Mouse (Mus musculus): ENCODE measurements around the gene Sirt5. TPM values are rescaled to one million over a fixed set of nuclear protein-coding genes. Genes with fewer than 3 reads are reported as not detected.
A peak's percentile ranks its signal among the peaks of the same experiment; 100 is the strongest.

Sirt5 gene
- polyA plus RNA-seq, 1 experiment from 2014 or later, result 33.2 TPM

DNA sequence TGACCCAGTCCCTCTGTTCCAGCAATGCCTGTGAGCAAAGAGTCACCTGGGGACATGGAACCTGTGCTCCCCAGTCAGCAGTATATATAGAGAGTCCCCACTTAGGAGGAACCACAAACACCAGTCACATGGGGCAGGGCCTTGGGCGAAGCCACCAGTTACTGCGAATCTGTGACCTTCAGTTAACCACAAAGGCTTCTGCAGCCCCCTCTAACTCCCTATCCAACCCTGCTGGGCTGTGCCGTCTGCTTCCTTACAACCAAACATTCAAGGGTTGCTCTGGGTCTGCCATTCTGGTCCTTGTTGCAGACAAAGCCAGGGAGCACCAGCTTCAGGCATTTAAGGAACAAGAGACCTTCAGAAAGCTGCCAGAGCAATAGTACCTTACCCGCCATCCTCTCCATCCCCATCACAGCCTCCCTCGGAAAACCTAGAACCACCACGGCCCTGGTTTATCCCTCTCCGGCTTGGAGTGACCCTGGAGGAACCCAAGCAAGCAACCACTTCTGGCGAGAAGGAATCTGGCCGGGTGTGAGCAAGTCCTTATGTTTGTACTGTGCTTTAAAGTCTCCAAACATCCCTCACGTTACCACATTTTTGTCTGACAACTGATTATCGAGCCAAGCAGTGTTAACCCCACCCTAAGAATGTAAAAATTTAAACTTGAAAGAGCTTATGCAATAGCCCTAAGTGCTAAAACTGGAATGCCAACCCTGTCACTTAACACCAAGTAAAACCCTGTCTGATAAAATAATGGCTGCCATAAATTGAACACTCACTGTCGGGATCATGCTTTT, 28.7 kb upstream of the Sirt5 start:
- DNase-seq (ENCODE audit: low spot score), result peak; percentile 6
- H3K9ac ChIP-seq (replicated peaks; ENCODE audit: low read length), result no peak overlapping the region
- WGBS, result 79% methylated on average over 12 of the region's 12 CpGs

DNA sequence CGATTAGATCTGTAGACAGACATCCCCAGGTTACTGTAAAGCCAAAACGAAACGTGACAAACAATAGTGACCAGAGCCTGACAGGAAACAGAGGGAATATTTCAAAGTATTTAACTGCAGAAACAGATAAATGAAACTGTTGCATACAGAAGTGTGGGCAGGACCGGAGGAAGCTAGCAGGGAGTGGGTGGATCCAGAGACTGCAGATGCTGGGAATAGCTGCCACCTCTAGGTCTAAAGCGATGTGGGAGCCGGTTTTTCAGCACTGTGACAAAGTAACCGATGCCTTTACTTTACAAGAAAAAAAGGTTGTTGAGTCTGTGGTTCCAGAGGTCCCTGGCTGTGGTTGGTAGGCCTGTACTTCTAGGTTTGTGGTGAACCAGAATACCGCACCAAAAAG, 27.3 kb upstream of the Sirt5 start:
- no peaks in the 10 kb centered on the region for H3K36me3 ChIP-seq (replicated peaks; ENCODE audit: control insufficient read depth, insufficient read depth, low read depth, low read length)
- H3K27ac ChIP-seq (replicated peaks; ENCODE audit: low read depth, low read length), result no peak overlapping the region
- ATAC-seq (replicated peaks; ENCODE audit: insufficient number of reproducible peaks, low FRiP score, low TSS enrichment, low read depth) (no peak), DNase-seq (ENCODE audit: low spot score) (no peak)
- H3K9ac ChIP-seq (replicated peaks; ENCODE audit: low read length), result no peak overlapping the region
- H3K27me3 ChIP-seq (ENCODE audit: control insufficient read depth, insufficient read depth, low read length), result no peaks in the 10 kb centered on the region
- H3K4me3 ChIP-seq (ENCODE audit: low read depth, low read length), result no peak overlapping the region
- no peak overlapping the region for H3K4me2 ChIP-seq (ENCODE audit: low read depth, low read length)
- no peaks in the 10 kb centered on the region for H3K4me1 ChIP-seq (ENCODE audit: control insufficient read depth, insufficient read depth, low read length)
- 86% methylated on average over 8 of the region's 8 CpGs for WGBS
- H3K9me3 ChIP-seq (replicated peaks; ENCODE audit: control insufficient read depth, low read length), result no peaks in the 10 kb centered on the region

More for the DNA sequence above, 28.7 kb upstream of the Sirt5 start:
- Histone ChIP-seq H3K27me3 (ENCODE audit: control insufficient read depth, insufficient read depth, low read length) (no peaks in the 10 kb centered on the region), H3K27ac (replicated peaks; ENCODE audit: low read depth, low read length) (no peak overlapping the region), H3K4me3 (ENCODE audit: low read depth, low read length) (no peak overlapping the region), H3K9me3 (replicated peaks; ENCODE audit: control insufficient read depth, low read length) (no peaks in the 10 kb centered on the region), H3K4me1 (ENCODE audit: control insufficient read depth, insufficient read depth, low read length) (no peaks in the 10 kb centered on the region), H3K36me3 (replicated peaks; ENCODE audit: control insufficient read depth, insufficient read depth, low read depth, low read length) (no peaks in the 10 kb centered on the region), H3K4me2 (ENCODE audit: low read depth, low read length) (no peak overlapping the region)
- ATAC-seq (replicated peaks; ENCODE audit: insufficient number of reproducible peaks, low FRiP score, low TSS enrichment, low read depth), result no peak

- Histone ChIP-seq H3K36me3 (replicated peaks; ENCODE audit: control insufficient read depth, insufficient read depth, low read depth, low read length) (no peaks in the 10 kb centered on the region), H3K4me2 (ENCODE audit: low read depth, low read length) (no peak overlapping the region), H3K4me1 (ENCODE audit: control insufficient read depth, insufficient read depth, low read length) (no peaks in the 10 kb centered on the region), H3K9ac (replicated peaks; ENCODE audit: low read length) (no peak overlapping the region), H3K27ac (replicated peaks; ENCODE audit: low read depth, low read length) (no peak overlapping the region), H3K9me3 (replicated peaks; ENCODE audit: control insufficient read depth, low read length) (no peaks in the 10 kb centered on the region), H3K27me3 (ENCODE audit: control insufficient read depth, insufficient read depth, low read length) (no peaks in the 10 kb centered on the region), H3K4me3 (ENCODE audit: low read depth, low read length) (no peak overlapping the region)
- ATAC-seq (replicated peaks; ENCODE audit: insufficient number of reproducible peaks, low FRiP score, low TSS enrichment, low read depth) (no peak), DNase-seq (ENCODE audit: low spot score) (no peak)
- WGBS, result 58% methylated on average over 4 of the region's 4 CpGs
Measured at GRCm38 (mm10) chr13:43338632-43339031, 26.7 kb upstream of the Sirt5 start.

DNA sequence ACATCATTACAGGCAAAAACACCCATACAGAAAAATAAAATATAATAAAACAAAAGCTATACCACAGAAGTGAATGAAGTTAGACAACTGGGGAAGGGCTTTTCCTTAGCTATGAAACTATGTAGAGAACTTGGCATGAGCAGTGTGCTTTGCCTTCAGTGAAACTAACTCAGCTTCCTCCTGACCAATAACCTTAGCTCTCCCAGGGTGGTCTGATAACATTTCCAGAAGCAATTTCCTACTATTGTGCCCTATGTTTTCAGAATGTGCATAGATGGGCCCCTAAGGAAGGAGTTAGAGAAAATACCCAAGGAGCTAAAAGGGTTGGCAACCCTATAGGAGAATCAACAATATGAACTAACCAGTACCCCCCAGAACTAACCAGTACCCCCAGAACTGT, 18.5 kb upstream of the Sirt5 start:
- ATAC-seq (replicated peaks; ENCODE audit: insufficient number of reproducible peaks, low FRiP score, low TSS enrichment, low read depth) (no peak), DNase-seq (ENCODE audit: low spot score) (no peak)
- Histone ChIP-seq H3K36me3 (replicated peaks; ENCODE audit: control insufficient read depth, insufficient read depth, low read depth, low read length) (no peaks in the 10 kb centered on the region), H3K9ac (replicated peaks; ENCODE audit: low read length) (no peak overlapping the region), H3K9me3 (replicated peaks; ENCODE audit: control insufficient read depth, low read length) (no peaks in the 10 kb centered on the region), H3K27ac (replicated peaks; ENCODE audit: low read depth, low read length) (no peak overlapping the region), H3K27me3 (ENCODE audit: control insufficient read depth, insufficient read depth, low read length) (no peaks in the 10 kb centered on the region), H3K4me3 (ENCODE audit: low read depth, low read length) (no peak overlapping the region), H3K4me1 (ENCODE audit: control insufficient read depth, insufficient read depth, low read length) (no peaks in the 10 kb centered on the region), H3K4me2 (ENCODE audit: low read depth, low read length) (no peak overlapping the region)

GRCm38 (mm10) chr13:43349376-43349775, 15.9 kb upstream of the Sirt5 start:
- Histone ChIP-seq H3K27ac (replicated peaks; ENCODE audit: low read depth, low read length) (no peak overlapping the region), H3K9ac (replicated peaks; ENCODE audit: low read length) (no peak overlapping the region), H3K4me3 (ENCODE audit: low read depth, low read length) (no peak overlapping the region), H3K4me1 (ENCODE audit: control insufficient read depth, insufficient read depth, low read length) (no peaks in the 10 kb centered on the region), H3K27me3 (ENCODE audit: control insufficient read depth, insufficient read depth, low read length) (no peaks in the 10 kb centered on the region), H3K4me2 (ENCODE audit: low read depth, low read length) (no peak overlapping the region), H3K36me3 (replicated peaks; ENCODE audit: control insufficient read depth, insufficient read depth, low read depth, low read length) (no peaks in the 10 kb centered on the region), H3K9me3 (replicated peaks; ENCODE audit: control insufficient read depth, low read length) (no peaks in the 10 kb centered on the region)
- 89% methylated on average over 8 of the region's 8 CpGs for WGBS
- ATAC-seq (replicated peaks; ENCODE audit: insufficient number of reproducible peaks, low FRiP score, low TSS enrichment, low read depth) (no peak), DNase-seq (ENCODE audit: low spot score) (no peak)

DNA sequence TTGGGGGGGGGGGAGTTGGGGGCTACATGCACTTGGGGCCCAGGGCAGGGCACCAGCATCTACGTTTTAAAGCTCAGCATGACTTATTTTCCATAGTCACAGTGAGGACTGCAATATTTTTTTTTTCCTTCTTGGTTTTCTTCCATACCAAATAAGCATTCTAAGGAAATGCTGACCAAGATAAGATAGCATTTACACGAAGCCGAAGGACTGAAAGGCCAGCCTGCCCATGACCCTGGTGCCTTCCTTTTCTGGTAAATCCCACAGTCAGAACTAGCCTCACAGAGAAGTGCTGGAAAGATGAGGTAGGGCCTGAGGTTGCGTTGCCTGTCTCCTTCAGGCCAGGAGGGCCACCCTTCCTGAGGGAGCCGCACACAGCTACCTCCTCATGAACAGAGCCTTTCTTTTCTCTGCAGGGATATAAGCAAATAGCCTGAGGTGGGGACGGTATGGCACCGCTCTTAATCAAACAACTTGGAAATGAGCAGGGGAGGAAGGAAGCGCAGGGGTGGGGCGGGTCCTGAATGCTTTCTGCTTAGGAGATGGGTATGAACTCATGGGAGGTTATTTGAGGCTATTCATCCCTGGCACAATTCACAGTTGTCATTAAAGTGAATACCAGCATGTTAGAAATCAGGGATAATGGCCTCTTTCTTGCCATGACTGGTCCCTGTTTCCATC, 14.7 kb upstream of the Sirt5 start:
- ATAC-seq (replicated peaks; ENCODE audit: insufficient number of reproducible peaks, low FRiP score, low TSS enrichment, low read depth) (no peak), DNase-seq (ENCODE audit: low spot score) (no peak)
- no peaks in the 10 kb centered on the region for H3K4me1 ChIP-seq (ENCODE audit: control insufficient read depth, insufficient read depth, low read length)
- H3K4me2 ChIP-seq (ENCODE audit: low read depth, low read length), result no peak overlapping the region
- WGBS, result 64% methylated on average over 9 of the region's 9 CpGs
- H3K4me3 ChIP-seq (ENCODE audit: low read depth, low read length), result no peak overlapping the region
- no peaks in the 10 kb centered on the region for H3K9me3 ChIP-seq (replicated peaks; ENCODE audit: control insufficient read depth, low read length)
- H3K36me3 ChIP-seq (replicated peaks; ENCODE audit: control insufficient read depth, insufficient read depth, low read depth, low read length), result no peaks in the 10 kb centered on the region
- H3K27me3 ChIP-seq (ENCODE audit: control insufficient read depth, insufficient read depth, low read length), result no peaks in the 10 kb centered on the region
- H3K27ac ChIP-seq (replicated peaks; ENCODE audit: low read depth, low read length), result no peak overlapping the region
- no peak overlapping the region for H3K9ac ChIP-seq (replicated peaks; ENCODE audit: low read length)

DNA sequence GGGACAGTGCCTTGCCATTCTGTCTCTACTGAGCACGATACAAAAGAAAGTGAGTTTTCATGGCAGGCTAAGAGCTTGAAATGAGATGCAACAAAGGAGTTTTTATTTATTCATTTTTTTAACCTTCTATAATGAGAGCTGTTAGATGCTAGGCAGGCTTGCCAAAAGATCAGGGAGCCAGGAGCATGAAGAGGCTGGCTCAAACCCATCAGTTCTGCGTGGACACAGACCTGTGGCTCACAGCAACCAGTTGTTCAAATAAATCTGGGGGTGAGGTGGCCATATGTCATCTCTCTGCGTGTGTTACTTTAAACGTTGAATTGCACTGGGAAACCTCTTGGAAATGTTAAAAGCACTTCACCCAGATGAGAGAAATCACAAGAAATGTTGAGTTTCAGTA, 11.9 kb upstream of the Sirt5 start:
- Histone ChIP-seq H3K9me3 (replicated peaks; ENCODE audit: control insufficient read depth, low read length) (no peaks in the 10 kb centered on the region), H3K27ac (replicated peaks; ENCODE audit: low read depth, low read length) (no peak overlapping the region), H3K4me1 (ENCODE audit: control insufficient read depth, insufficient read depth, low read length) (no peaks in the 10 kb centered on the region), H3K4me2 (ENCODE audit: low read depth, low read length) (no peak overlapping the region), H3K36me3 (replicated peaks; ENCODE audit: control insufficient read depth, insufficient read depth, low read depth, low read length) (no peaks in the 10 kb centered on the region), H3K4me3 (ENCODE audit: low read depth, low read length) (no peak overlapping the region), H3K27me3 (ENCODE audit: control insufficient read depth, insufficient read depth, low read length) (no peaks in the 10 kb centered on the region), H3K9ac (replicated peaks; ENCODE audit: low read length) (no peak overlapping the region)
- no peak for ATAC-seq (replicated peaks; ENCODE audit: insufficient number of reproducible peaks, low FRiP score, low TSS enrichment, low read depth)
- WGBS, result 77% methylated on average over 4 of the region's 4 CpGs
- no peak for DNase-seq (ENCODE audit: low spot score)

DNA sequence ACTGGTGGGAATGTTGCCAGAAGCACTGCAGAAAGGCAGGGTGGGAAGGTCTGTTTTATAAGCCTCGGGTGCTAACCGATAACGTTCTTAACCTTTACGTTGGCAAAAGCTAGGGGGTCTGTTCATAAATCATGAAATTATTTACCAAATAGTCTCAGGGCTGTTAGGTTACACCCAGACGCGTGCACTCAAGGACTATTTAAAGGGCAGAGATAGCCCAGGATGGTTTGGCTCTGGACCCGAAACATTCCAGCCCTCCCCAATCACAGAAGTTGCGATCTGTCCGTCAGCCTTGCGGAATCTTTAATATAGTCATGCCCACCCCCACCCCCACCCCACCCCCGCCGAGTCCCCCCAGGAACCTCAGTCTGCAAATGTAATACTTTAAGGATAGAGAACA, 10.9 kb upstream of the Sirt5 start:
- DNase-seq (ENCODE audit: low spot score), result no peak
- no peak for ATAC-seq (replicated peaks; ENCODE audit: insufficient number of reproducible peaks, low FRiP score, low TSS enrichment, low read depth)
- Histone ChIP-seq H3K9me3 (replicated peaks; ENCODE audit: control insufficient read depth, low read length) (no peaks in the 10 kb centered on the region), H3K4me1 (ENCODE audit: control insufficient read depth, insufficient read depth, low read length) (no peaks in the 10 kb centered on the region), H3K27me3 (ENCODE audit: control insufficient read depth, insufficient read depth, low read length) (no peaks in the 10 kb centered on the region), H3K4me3 (ENCODE audit: low read depth, low read length) (no peak overlapping the region), H3K9ac (replicated peaks; ENCODE audit: low read length) (no peak overlapping the region), H3K36me3 (replicated peaks; ENCODE audit: control insufficient read depth, insufficient read depth, low read depth, low read length) (no peaks in the 10 kb centered on the region), H3K4me2 (ENCODE audit: low read depth, low read length) (no peak overlapping the region), H3K27ac (replicated peaks; ENCODE audit: low read depth, low read length) (no peak overlapping the region)
- WGBS, result 84% methylated on average over 12 of the region's 12 CpGs

Measured in embryonic facial prominence, embryonic 11.5 days (tissue).